Mouse (Mus musculus) embryonic stem cell, embryonic (primary cell): Measurements from ENCODE around the gene Plekhh3.
"Not testable (repeated sequence)": the region's sequence is repeated elsewhere in the genome, so short reads cannot be mapped to it uniquely, and the experiment has no call there.

Source experiments
- CTCF ChIA-PET, 4 experiments: fragments of 300-600 bp in 2 of 4; fragments of 350-600 bp in 2 of 4; sonication (Branson Sonifier 250); formaldehyde crosslinking; loops; one replicate each; lab custom pipeline; 2022; ENCODE audit warnings: inconsistent platforms in 2 of 4; lab: Charles Lee
- POLR2A ChIA-PET, 4 experiments: fragments of 300-600 bp in 2 of 4; fragments of 350-600 bp in 2 of 4; sonication (Branson Sonifier 250); formaldehyde crosslinking; loops; one replicate each; lab custom pipeline; 2022; ENCODE audit warnings: antibody characterized with exemption in 4 of 4, inconsistent platforms in 1 of 4; lab: Charles Lee

Gene Plekhh3

DNA sequence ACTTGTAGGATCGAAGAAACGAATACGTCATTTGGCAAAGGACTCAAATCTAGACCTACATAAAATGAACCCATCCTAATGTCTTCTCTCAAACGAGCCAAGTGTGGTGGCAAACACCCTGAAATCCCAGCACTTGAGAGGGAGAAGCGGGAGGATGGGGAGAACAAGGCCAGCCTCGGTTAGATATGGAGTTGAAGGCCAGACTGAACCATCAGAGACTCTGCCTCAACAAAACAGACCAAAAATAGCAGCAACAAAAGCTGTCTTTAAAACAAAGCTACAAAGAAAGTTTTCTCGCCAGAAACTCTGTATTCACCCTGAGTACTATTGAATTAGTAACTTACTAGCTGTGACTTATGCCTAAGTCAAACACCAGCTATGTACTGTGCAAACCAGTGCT, 34.2 kb downstream of the Plekhh3 start:
- ChIA-PET POLR2A (interaction anchor here in 3 of 4 experiments (0.6 to 3.6 kb wide), 6 partner anchors 17 to 817 kb away, joined by 3 to 12 read pairs (median 5); partner anchors contain the start of genes Retreg3 (in 2 of the 3), Tubg1 (in 2 of the 3), Cntnap1 (in 1 of the 3) and Plekhh3 (in 1 of the 3)), CTCF (interaction anchor here in 1 of 4 experiments (1.2 kb wide), 1 partner anchor 39 kb away, joined by 4 read pairs; no protein-coding TSS in a partner anchor)

GRCm38 (mm10) chr11:101134217-101134865, 36.8 kb downstream of the Plekhh3 start:
- ChIA-PET POLR2A (interaction anchor here in 3 of 4 experiments (0.5 to 1.3 kb wide), 5 partner anchors 14 to 325 kb away, joined by 3 to 5 read pairs (median 3); partner anchors contain the start of genes Retreg3 (in 1 of the 3), Rpl27 (in 1 of the 3) and Tubg1 (in 1 of the 3)), CTCF (interaction anchor here in 2 of 4 experiments (0.6 to 0.8 kb wide), 6 partner anchors 17 to 373 kb away, joined by 3 to 4 read pairs (median 4); partner anchors contain the start of gene Rpl27 (in 1 of the 2))

DNA sequence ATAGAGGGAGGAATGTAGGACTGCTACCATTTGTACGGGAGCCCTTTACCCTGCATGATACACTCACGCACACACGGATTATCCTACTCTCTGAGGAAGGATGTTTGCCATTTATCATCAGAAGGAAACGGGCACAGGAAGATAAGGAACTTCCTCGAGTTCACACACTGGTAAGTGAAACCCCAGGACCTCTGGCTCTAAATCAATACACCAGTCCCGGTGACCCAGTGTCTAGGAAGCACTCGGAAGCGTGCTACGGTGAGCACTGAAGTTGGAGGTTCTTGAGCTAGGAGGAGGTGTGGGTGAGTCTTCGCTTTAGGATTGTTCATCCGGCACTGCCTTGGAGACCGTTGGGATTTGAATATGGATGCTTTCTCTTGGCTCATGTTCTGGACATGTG, 38.1 kb downstream of the Plekhh3 start:
- ChIA-PET CTCF (interaction anchor here (0.7 to 3.8 kb wide), 9 partner anchors 38 to 68 kb away, joined by 5 to 135 read pairs (median 19); partner anchors contain the start of genes Ccr10 (in 2 of the 4), Plekhh3 (in 2 of the 4), Cntnap1 (in 1 of the 4) and Mlx (in 1 of the 4)), POLR2A (interaction anchor here in 3 of 4 experiments (0.7 to 2.2 kb wide), 5 partner anchors 15 to 495 kb away, joined by 3 to 16 read pairs (median 5); partner anchors contain the start of genes Cntnap1 (in 1 of the 3) and Plekhh3 (in 1 of the 3))

- ChIA-PET POLR2A (interaction anchor here (0.6 to 2.2 kb wide), 24 partner anchors 9 to 1389 kb away, joined by 3 to 16 read pairs (median 4); partner anchors contain the start of genes Retreg3 (in 3 of the 4), Tubg1 (in 3 of the 4), Ccr10 (in 1 of the 4) and Cntnap1 (in 1 of the 4)), CTCF (interaction anchor here (0.5 to 3.8 kb wide), 78 partner anchors 9 to 1969 kb away, joined by 3 to 135 read pairs (median 4); partner anchors contain the start of genes Ccr10 (in 3 of the 4), Plekhh3 (in 3 of the 4), Retreg3 (in 3 of the 4) and Tubg1 (in 3 of the 4))
These were observed 39.5 kb downstream of the Plekhh3 start for GRCm38 (mm10) chr11:101131701-101132100.

DNA sequence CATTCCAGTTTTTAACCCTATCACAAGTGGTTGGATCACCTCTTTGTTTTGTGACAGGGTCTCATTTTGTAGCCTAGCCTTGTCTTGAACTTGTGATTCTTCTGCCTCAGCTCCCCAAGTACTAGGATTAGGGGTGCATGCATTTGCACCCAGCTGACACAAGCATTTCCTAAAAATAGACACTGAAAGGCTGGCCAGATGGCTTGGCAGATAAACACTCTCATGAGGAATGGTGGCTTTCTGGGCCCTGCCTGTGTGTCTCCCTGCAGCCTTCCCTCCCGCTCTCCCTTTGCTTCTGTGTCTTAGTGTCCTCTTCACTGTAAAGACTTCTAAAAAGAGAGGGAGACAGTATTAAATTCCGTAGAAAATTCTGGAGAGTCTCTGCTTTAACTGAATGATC, 40.0 kb downstream of the Plekhh3 start:
- ChIA-PET CTCF (interaction anchor here (0.6 to 3.8 kb wide), 43 partner anchors 10 to 801 kb away, joined by 3 to 135 read pairs (median 4); partner anchors contain the start of genes Ccr10 (in 3 of the 4), Plekhh3 (in 2 of the 4), Retreg3 (in 2 of the 4) and Tubg1 (in 2 of the 4)), POLR2A (interaction anchor here (0.6 to 2.2 kb wide), 19 partner anchors 10 to 1390 kb away, joined by 3 to 16 read pairs (median 4); partner anchors contain the start of genes Retreg3 (in 2 of the 4), Tubg1 (in 2 of the 4), Ccr10 (in 1 of the 4) and Cntnap1 (in 1 of the 4))

DNA sequence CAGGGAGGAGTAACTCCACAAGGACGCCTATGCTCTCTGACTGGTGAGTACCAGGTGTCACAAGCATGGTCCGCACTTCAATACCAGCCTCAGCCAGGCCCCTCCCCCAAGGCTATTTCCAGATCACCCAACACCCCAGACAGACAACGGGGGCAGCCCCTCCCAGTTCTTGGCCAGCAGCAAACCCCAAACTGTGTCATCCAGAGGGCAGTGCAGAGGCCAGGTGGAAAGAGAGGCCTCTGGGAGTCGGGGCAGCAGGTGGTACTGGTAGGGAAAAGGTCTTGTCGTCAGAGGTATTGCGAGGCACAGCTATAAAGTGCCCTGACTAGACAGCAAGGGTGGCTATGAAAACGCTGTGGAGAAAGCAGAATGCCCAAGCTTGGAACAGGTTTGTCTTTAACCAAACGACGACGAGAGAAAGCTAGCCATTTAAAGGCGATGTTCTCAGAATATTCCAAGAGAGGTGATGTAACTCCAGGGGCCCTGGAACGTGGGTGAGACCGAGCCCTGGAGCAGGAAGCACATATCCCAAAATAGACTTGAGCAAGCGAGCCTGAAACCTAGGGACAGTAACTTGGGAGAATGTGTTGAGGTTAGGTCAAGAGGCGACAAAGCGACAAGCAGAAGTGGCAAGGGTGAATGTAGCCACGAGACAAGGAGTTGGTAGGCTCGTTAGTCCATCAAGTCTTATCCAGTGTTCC, 40.9 kb downstream of the Plekhh3 start:
- ChIA-PET POLR2A (interaction anchor here in 1 of 4 experiments (0.9 to 1.4 kb wide), 2 partner anchors 9 to 10 kb away, joined by 3 read pairs; partner anchors contain the start of genes Retreg3 and Tubg1), CTCF (interaction anchor here in 2 of 4 experiments (0.7 to 3.8 kb wide), 4 partner anchors 44 to 792 kb away, joined by 3 to 135 read pairs (median 26); partner anchors contain the start of genes Ccr10 (in 2 of the 2), Becn1 (in 1 of the 2), Cntnap1 (in 1 of the 2) and Plekhh3 (in 1 of the 2))

DNA sequence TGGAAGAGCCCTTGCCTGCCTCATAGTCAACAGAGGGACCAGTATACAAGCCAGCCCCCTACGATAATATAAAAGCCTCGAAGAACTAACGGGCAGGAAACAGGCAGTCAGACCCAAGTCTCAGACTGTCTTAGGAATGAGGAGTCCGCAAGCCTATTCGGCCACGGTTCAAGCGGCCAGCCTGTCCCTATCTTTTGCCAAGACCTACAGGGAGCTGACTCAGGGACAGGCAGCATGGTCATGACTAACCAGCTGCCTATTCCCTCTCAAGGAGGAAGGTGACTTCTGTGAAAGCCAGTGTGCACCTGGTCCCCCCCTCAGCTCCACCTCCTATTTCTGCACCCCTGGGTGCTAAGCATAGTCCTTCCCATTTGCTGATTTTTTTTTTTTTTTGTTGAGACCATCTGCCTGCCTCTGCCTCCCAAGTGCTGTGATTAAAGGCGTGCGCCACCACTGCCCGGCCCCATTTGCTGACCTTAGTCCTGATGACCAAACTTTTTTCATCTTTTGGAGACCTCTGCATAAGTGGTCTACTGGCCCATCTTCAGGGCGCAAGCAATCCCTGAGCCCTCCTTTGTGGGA, 42.1 kb downstream of the Plekhh3 start:
- POLR2A ChIA-PET, result interaction anchor here in 3 of 4 experiments (0.6 to 1.6 kb wide), 4 partner anchors 9 to 119 kb away, joined by 4 to 12 read pairs (median 6); partner anchors contain the start of genes Retreg3 (in 1 of the 3) and Tubg1 (in 1 of the 3)
- CTCF ChIA-PET, result interaction anchor here (0.6 to 1.3 kb wide), 9 partner anchors 14 to 311 kb away, joined by 3 to 8 read pairs (median 4); partner anchors contain the start of gene Becn1 (in 1 of the 4)

GRCm38 (mm10) chr11:101127075-101127474, 44.1 kb downstream of the Plekhh3 start:
- POLR2A ChIA-PET, result interaction anchor here (0.6 to 1.5 kb wide), 7 partner anchors 10 to 425 kb away, joined by 3 to 8 read pairs (median 3); partner anchors contain the start of genes Brca1 (in 1 of the 4), Cntd1 (in 1 of the 4), Coa3 (in 1 of the 4) and Nbr1 (in 1 of the 4)
- CTCF ChIA-PET, result interaction anchor here (0.6 to 1.9 kb wide), 30 partner anchors 8 to 1196 kb away, joined by 3 to 17 read pairs (median 3); partner anchors contain the start of genes Becn1 (in 1 of the 4) and Psmc3ip (in 1 of the 4)

- CTCF ChIA-PET, result interaction anchor here in 1 of 4 experiments (1.9 kb wide), 1 partner anchor 52 kb away, joined by 5 read pairs; no protein-coding TSS in a partner anchor
- POLR2A ChIA-PET, result not testable (repeated sequence)
These were observed 46.1 kb downstream of the Plekhh3 start for GRCm38 (mm10) chr11:101125008-101125407.

DNA sequence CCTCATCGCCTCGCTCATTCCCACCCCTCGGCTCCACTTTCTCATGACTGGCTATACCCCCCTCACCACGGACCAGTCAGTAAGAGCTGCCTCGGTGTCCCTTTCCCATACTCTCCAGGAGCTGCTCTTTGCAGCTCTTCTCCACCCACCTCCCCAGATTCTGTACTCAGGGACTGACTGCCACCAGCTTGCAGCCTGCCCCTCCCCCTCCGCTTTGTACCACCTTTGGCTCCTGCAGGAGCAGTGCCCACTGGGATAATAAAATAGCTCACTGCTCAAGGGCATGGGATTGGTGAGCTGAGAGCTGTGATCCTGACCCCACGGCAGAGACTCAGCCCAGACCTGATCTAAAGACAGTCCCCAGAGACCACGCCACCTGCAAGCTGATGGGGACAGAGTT, 46.7 kb downstream of the Plekhh3 start:
- ChIA-PET CTCF (interaction anchor here in 2 of 4 experiments (1.5 to 1.9 kb wide), 2 partner anchors 52 to 56 kb away, joined by 5 to 6 read pairs; no protein-coding TSS in a partner anchor), POLR2A (interaction anchor here in 1 of 4 experiments (1.2 to 1.4 kb wide), 2 partner anchors 24 to 36 kb away, joined by 3 to 4 read pairs; no protein-coding TSS in a partner anchor)

DNA sequence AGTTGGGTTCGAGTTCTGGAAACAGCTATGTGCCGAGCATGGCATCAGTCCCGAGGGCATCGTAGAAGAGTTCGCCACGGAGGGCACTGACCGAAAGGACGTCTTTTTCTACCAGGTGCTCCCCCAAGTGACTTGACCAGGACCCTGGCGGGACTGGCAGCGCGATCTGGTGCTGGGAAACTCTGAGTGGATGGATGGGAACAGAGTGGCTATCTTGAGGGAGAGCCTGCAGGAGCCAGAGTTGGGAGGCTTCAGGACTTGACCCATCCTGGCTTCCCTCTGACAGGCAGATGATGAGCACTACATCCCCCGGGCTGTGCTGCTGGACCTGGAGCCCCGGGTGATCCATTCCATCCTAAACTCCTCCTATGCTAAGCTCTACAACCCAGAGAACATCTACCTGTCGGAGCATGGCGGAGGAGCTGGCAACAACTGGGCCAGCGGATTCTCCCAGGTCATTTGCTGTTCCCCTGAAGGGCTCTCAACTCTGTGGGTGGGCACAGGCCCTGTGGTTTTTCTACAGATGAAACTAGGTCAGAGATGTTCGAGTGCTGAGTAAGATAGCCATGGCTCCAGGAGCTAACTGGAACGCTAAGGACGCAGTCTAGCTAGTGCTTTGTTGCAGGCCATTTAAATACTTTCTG, 50.5 kb downstream of the Plekhh3 start:
- ChIA-PET POLR2A (interaction anchor here (0.5 to 3.5 kb wide), 64 partner anchors 8 to 801 kb away, joined by 3 to 23 read pairs (median 4); partner anchors contain the start of genes Cntd1 (in 2 of the 4), Cntnap1 (in 2 of the 4), Coa3 (in 2 of the 4) and Mlx (in 2 of the 4)), CTCF (interaction anchor here in 3 of 4 experiments (0.6 to 1.8 kb wide), 16 partner anchors 11 to 181 kb away, joined by 3 to 13 read pairs (median 5); partner anchors contain the start of genes Psmc3ip (in 2 of the 3), Becn1 (in 1 of the 3), Ccr10 (in 1 of the 3) and Cntd1 (in 1 of the 3))

DNA sequence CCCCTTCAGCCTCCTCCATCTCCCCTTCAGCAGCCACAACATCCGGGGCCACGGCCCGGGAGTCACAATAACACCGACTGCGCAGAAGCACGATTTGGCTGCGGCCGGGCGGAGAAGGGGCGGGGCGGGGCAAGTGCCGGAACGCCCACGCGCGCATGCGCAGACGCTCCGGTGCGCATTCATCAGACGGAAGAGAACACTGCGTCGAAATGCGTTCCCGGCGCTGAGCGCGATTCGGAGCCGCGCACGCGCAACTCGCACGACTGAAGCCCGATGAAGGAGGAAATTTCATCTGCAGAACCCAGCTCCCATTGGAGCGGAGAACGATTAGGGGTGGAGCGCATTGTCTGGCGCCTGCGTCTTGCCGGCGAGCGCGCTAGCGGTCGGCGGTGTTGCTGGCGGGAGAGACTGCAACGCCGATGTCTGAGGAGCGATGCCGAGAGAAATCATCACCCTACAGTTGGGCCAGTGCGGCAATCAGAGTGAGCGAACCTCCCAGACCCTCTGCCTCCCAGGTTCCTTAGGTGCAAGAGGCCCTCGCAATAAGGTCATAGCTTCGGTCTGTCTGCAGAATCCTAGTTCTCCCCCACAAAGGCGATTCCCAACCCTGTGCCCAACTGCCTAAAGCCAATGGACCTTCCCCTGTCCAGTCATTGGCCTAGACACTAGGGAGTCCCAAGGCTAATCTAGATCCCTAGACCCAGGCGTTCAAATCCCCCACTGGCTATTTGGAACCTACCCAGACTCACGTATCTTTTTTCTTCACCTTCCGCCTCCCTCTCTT, 51.2 kb downstream of the Plekhh3 start, which contains the start of the genes Retreg3 and Tubg1:
TSS of gene Retreg3 (minus strand) at position 133 of the 784 bp plus-strand sequence.
TSS of gene Tubg1 (plus strand) at position 178 of the 784 bp plus-strand sequence.
- CTCF ChIA-PET, result interaction anchor here in 3 of 4 experiments (0.5 to 1.8 kb wide), 18 partner anchors 12 to 791 kb away, joined by 3 to 13 read pairs (median 4); partner anchors contain the start of genes Psmc3ip (in 2 of the 3), Becn1 (in 1 of the 3), Ccr10 (in 1 of the 3) and Cntd1 (in 1 of the 3)
- POLR2A ChIA-PET, result interaction anchor here (0.5 to 3.5 kb wide), 73 partner anchors 9 to 1757 kb away, joined by 3 to 23 read pairs (median 4); partner anchors contain the start of genes Cntd1 (in 2 of the 4), Cntnap1 (in 2 of the 4), Coa3 (in 2 of the 4) and Mlx (in 2 of the 4)

DNA sequence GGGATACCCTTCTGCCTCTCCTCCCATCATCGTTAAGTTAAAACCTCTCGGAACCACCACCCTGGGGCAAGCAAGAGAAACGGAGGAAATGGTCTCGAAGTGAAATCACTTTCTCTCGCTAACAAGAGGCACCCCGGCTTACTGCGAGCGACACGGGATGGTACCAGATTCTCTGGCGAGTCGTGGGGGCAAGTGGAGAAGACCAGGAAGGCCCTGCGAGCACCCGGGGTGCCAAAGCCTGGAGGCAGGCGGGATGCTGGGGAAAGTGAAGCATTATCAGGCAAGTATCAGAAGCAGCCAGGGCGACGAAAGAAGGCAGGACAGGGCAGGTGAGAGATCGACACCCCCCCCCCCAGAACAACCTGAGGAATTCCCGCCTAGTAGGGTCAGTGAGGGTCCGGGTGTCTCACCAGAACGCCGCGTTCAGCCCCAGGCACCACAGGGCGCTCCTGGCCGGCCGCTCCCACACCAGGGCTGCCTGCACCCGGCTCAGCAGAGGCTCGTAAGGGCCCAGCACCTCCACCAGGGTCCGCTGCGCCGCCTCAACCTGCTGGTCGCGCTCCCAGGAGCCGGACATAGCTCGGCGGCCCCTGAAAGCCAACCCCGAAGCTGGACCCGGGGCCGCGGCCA, 51.9 kb downstream of the Plekhh3 start:
- CTCF ChIA-PET, result interaction anchor here in 3 of 4 experiments (0.5 to 1.8 kb wide), 17 partner anchors 8 to 792 kb away, joined by 3 to 13 read pairs (median 4); partner anchors contain the start of genes Psmc3ip (in 2 of the 3), Becn1 (in 1 of the 3), Ccr10 (in 1 of the 3) and Cntd1 (in 1 of the 3)
- POLR2A ChIA-PET, result interaction anchor here (0.6 to 3.5 kb wide), 75 partner anchors 8 to 1757 kb away, joined by 3 to 23 read pairs (median 4); partner anchors contain the start of genes Cntd1 (in 2 of the 4), Cntnap1 (in 2 of the 4), Coa3 (in 2 of the 4) and Mlx (in 2 of the 4)
